Mouse (Mus musculus): ENCODE data around the gene Bcas3. TPM values are rescaled to one million over a fixed set of nuclear protein-coding genes. Genes with fewer than 3 reads are reported as not detected.

Gene Bcas3
- polyA plus RNA-seq, 1 experiment from 2014 or later, result 24.8 TPM

DNA sequence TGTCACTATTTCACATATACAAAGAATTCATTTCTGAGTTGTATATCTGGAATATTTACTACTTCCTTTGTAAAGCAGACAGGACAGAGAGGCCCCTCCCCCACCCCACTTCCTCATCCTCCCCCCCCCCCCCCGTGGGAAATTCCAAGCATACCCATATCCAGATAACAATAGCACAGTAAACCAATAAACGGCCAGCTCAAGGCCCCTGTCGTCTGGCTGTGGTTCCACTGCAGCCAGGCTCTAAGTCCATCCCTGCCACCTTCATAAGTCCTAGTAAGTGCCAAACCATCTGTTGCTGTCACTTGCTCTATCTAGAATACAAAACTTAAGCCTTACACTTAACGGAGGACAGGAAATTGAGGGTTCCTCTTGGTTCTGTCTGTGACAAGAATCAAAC lies 221.5 kb downstream of the Bcas3 start:
- WGBS, result 2% methylated on average over 4 of the region's 4 CpGs
- no peak overlapping the region for H3K4me2 ChIP-seq
- no peaks in the 10 kb centered on the region for H3K27me3 ChIP-seq (replicated peaks; ENCODE audit: control insufficient read depth, insufficient read depth, low read length)
- no peak overlapping the region for H3K4me3 ChIP-seq (ENCODE audit: low read depth, low read length)
- peaks cover 10% of the 10 kb centered on the region; the same call in 1 of the 2 replicates for H3K4me1 ChIP-seq (replicated peaks; ENCODE audit: control insufficient read depth, insufficient read depth, low read length)
- DNase-seq (ENCODE audit: low spot score), result no peak
- no peaks in the 10 kb centered on the region for H3K9me3 ChIP-seq (ENCODE audit: control insufficient read depth, low read length)
- H3K9ac ChIP-seq (ENCODE audit: low read depth, low read length), result no peak overlapping the region
- no peak for ATAC-seq (replicated peaks; ENCODE audit: low FRiP score)
- H3K36me3 ChIP-seq (ENCODE audit: control insufficient read depth, insufficient read depth, low read length), result no peaks in the 10 kb centered on the region
- no peak overlapping the region for H3K27ac ChIP-seq (ENCODE audit: low read depth, low read length)

GRCm38 (mm10) chr11:85577816-85578645 lies 225.1 kb downstream of the Bcas3 start:
- no peaks in the 10 kb centered on the region for H3K9me3 ChIP-seq (ENCODE audit: control insufficient read depth, low read length)
- H3K36me3 ChIP-seq (ENCODE audit: control insufficient read depth, insufficient read depth, low read length), result no peaks in the 10 kb centered on the region
- ATAC-seq (replicated peaks; ENCODE audit: low FRiP score) (no peak), DNase-seq (ENCODE audit: low spot score) (no peak)
- H3K4me1 ChIP-seq (replicated peaks; ENCODE audit: control insufficient read depth, insufficient read depth, low read length), result peaks cover 4% of the 10 kb centered on the region; the same call in 1 of the 2 replicates
- 71% methylated on average over 15 of the region's 15 CpGs for WGBS
- H3K27me3 ChIP-seq (replicated peaks; ENCODE audit: control insufficient read depth, insufficient read depth, low read length), result no peaks in the 10 kb centered on the region
- no peak overlapping the region for H3K4me2 ChIP-seq
- H3K9ac ChIP-seq (ENCODE audit: low read depth, low read length), result no peak overlapping the region
- H3K4me3 ChIP-seq (ENCODE audit: low read depth, low read length), result no peak overlapping the region
- no peak overlapping the region; the same call in 1 of the 2 replicates for H3K27ac ChIP-seq (ENCODE audit: low read depth, low read length)

DNA sequence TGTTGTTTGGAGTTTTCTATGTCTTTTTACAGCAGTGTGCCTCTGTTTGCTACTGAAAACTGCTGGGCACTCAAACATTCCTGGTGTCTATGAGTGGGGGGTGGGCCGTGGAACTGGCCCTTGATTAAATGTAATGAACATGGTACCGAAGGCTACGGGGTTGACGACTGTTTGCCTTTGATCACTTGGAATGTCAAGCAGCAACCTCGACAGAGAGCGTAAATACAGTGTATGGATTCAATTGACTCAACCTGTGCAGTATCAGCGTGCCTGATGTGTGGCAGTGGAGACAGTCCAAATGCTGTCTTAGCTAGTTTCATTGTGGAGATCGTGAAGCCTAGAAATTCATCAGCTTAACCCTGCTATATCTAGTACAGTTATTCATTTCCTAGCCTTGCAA lies 231.1 kb downstream of the Bcas3 start:
- H3K36me3 ChIP-seq (ENCODE audit: control insufficient read depth, insufficient read depth, low read length), result no peaks in the 10 kb centered on the region
- DNase-seq (ENCODE audit: low spot score) (no peak), ATAC-seq (replicated peaks; ENCODE audit: low FRiP score) (no peak)
- no peak overlapping the region for H3K27ac ChIP-seq (ENCODE audit: low read depth, low read length)
- H3K27me3 ChIP-seq (replicated peaks; ENCODE audit: control insufficient read depth, insufficient read depth, low read length), result no peaks in the 10 kb centered on the region
- H3K4me3 ChIP-seq (ENCODE audit: low read depth, low read length), result no peak overlapping the region
- H3K9ac ChIP-seq (ENCODE audit: low read depth, low read length), result no peak overlapping the region
- WGBS, result 61% methylated on average over 8 of the region's 8 CpGs
- no peak overlapping the region for H3K4me2 ChIP-seq
- no peaks in the 10 kb centered on the region for H3K4me1 ChIP-seq (replicated peaks; ENCODE audit: control insufficient read depth, insufficient read depth, low read length)
- no peaks in the 10 kb centered on the region for H3K9me3 ChIP-seq (ENCODE audit: control insufficient read depth, low read length)

- Histone ChIP-seq H3K36me3 (ENCODE audit: control insufficient read depth, insufficient read depth, low read length) (no peaks in the 10 kb centered on the region), H3K9ac (ENCODE audit: low read depth, low read length) (no peak overlapping the region), H3K4me3 (ENCODE audit: low read depth, low read length) (no peak overlapping the region), H3K27ac (ENCODE audit: low read depth, low read length) (no peak overlapping the region), H3K9me3 (ENCODE audit: control insufficient read depth, low read length) (no peaks in the 10 kb centered on the region), H3K27me3 (replicated peaks; ENCODE audit: control insufficient read depth, insufficient read depth, low read length) (no peaks in the 10 kb centered on the region), H3K4me2 (no peak overlapping the region), H3K4me1 (replicated peaks; ENCODE audit: control insufficient read depth, insufficient read depth, low read length) (no peaks in the 10 kb centered on the region)
- DNase-seq (ENCODE audit: low spot score) (no peak), ATAC-seq (replicated peaks; ENCODE audit: low FRiP score) (no peak)
- 79% methylated on average over 3 of the region's 3 CpGs for WGBS
These were observed 240.7 kb downstream of the Bcas3 start for GRCm38 (mm10) chr11:85593636-85594035.

DNA sequence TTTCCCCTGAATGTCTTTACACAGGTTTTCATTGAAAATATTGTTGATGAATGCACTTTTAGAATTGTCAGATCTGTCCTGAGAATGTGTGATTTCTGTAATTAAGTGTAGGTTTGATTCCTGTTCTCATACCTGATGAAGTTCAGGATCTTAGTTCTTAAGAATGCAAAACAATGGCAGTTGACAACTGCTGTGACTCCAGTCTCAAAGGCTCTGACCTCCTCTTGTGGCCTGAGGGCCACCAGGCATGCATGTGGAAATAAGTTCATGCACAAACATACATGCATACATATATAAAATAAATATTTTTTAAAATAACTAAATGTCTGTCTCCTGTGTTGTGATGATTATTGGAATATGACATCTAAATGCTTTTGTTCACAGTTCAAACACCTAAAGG lies 246.3 kb downstream of the Bcas3 start:
- ATAC-seq (replicated peaks; ENCODE audit: low FRiP score), result no peak

DNA sequence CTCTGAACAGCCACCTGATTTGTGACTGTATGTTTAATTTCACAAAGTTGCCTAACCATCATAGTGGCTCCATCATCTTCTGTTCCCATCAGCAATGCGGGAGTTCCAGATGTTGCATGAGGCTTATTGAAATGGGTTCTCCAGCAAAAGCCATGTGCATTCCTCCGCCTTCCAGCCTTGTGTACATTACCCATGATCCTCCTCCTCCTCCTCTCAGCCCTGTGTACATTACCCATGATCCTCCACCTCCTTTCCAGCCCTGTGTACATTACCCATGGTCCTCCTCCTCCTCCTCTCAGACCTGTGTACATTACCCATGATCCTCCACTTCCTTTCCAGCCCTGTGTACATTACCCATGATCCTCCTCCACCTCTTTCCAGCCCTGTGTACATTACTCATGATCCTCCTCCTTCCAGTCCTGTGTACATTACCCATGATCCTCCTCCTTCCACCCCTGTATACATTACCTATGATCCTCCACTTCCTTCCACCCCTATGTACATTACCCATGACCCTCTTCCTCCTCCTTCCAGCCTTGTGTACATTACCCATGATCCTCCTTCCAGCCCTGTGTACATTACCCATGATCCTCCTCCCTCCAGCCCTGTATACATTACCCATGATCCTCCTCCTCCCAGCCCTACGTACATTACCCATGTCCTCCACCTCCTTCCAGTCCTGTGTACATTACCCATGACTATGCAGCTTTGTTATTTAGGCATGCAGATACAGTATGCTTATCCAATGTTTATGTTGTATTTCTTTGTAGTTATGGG lies 250.8 kb downstream of the Bcas3 start:
- 87% methylated on average over 3 of the region's 3 CpGs for WGBS
- Histone ChIP-seq H3K27me3 (replicated peaks; ENCODE audit: control insufficient read depth, insufficient read depth, low read length) (no peaks in the 10 kb centered on the region), H3K27ac (ENCODE audit: low read depth, low read length) (no peak overlapping the region), H3K36me3 (ENCODE audit: control insufficient read depth, insufficient read depth, low read length) (no peaks in the 10 kb centered on the region), H3K4me3 (ENCODE audit: low read depth, low read length) (no peak overlapping the region), H3K9me3 (ENCODE audit: control insufficient read depth, low read length) (no peaks in the 10 kb centered on the region), H3K4me2 (no peak overlapping the region), H3K4me1 (replicated peaks; ENCODE audit: control insufficient read depth, insufficient read depth, low read length) (no peaks in the 10 kb centered on the region), H3K9ac (ENCODE audit: low read depth, low read length) (no peak overlapping the region)
- DNase-seq (ENCODE audit: low spot score) (no peak), ATAC-seq (replicated peaks; ENCODE audit: low FRiP score) (no peak; the same call in 1 of the 2 replicates)

More for the DNA sequence above, 246.3 kb downstream of the Bcas3 start:
- Histone ChIP-seq H3K4me3 (ENCODE audit: low read depth, low read length) (no peak overlapping the region), H3K4me1 (replicated peaks; ENCODE audit: control insufficient read depth, insufficient read depth, low read length) (no peaks in the 10 kb centered on the region), H3K36me3 (ENCODE audit: control insufficient read depth, insufficient read depth, low read length) (no peaks in the 10 kb centered on the region), H3K9ac (ENCODE audit: low read depth, low read length) (no peak overlapping the region), H3K27ac (ENCODE audit: low read depth, low read length) (no peak overlapping the region), H3K27me3 (replicated peaks; ENCODE audit: control insufficient read depth, insufficient read depth, low read length) (no peaks in the 10 kb centered on the region), H3K4me2 (no peak overlapping the region), H3K9me3 (ENCODE audit: control insufficient read depth, low read length) (no peaks in the 10 kb centered on the region)
- DNase-seq (ENCODE audit: low spot score), result no peak

- Histone ChIP-seq H3K36me3 (ENCODE audit: control insufficient read depth, insufficient read depth, low read length) (no peaks in the 10 kb centered on the region), H3K4me3 (ENCODE audit: low read depth, low read length) (no peak overlapping the region), H3K4me2 (no peak overlapping the region), H3K4me1 (replicated peaks; ENCODE audit: control insufficient read depth, insufficient read depth, low read length) (no peaks in the 10 kb centered on the region), H3K9me3 (ENCODE audit: control insufficient read depth, low read length) (no peaks in the 10 kb centered on the region), H3K9ac (ENCODE audit: low read depth, low read length) (no peak overlapping the region), H3K27me3 (replicated peaks; ENCODE audit: control insufficient read depth, insufficient read depth, low read length) (no peaks in the 10 kb centered on the region), H3K27ac (ENCODE audit: low read depth, low read length) (no peak overlapping the region)
- DNase-seq (ENCODE audit: low spot score) (no peak), ATAC-seq (replicated peaks; ENCODE audit: low FRiP score) (no peak)
- 65% methylated on average over 5 of the region's 5 CpGs for WGBS
These were observed 256.5 kb downstream of the Bcas3 start for GRCm38 (mm10) chr11:85609303-85609940.

DNA sequence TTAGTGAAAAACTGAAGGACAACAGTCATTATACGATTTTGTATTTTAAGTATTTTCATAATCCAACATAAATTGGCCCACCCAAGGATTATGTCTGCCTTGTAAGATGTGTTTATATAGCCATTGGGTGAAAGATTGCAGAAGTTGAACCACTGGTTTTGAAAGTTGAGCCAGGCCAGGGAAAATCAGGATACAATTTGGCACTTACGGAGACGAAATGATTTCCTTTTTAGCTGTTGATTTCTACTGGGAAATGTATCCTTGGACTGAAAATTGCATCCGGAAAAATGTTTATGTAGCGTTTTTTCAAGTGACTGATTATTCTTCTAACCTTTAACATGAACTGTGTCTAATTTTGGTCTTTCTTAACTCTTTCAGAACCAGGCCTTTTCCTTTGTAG lies 260.1 kb downstream of the Bcas3 start:
- Histone ChIP-seq H3K36me3 (ENCODE audit: control insufficient read depth, insufficient read depth, low read length) (no peaks in the 10 kb centered on the region), H3K27ac (ENCODE audit: low read depth, low read length) (no peak overlapping the region), H3K9me3 (ENCODE audit: control insufficient read depth, low read length) (no peaks in the 10 kb centered on the region), H3K4me3 (ENCODE audit: low read depth, low read length) (no peak overlapping the region), H3K4me2 (no peak overlapping the region), H3K27me3 (replicated peaks; ENCODE audit: control insufficient read depth, insufficient read depth, low read length) (no peaks in the 10 kb centered on the region), H3K9ac (ENCODE audit: low read depth, low read length) (no peak overlapping the region), H3K4me1 (replicated peaks; ENCODE audit: control insufficient read depth, insufficient read depth, low read length) (no peaks in the 10 kb centered on the region)
- ATAC-seq (replicated peaks; ENCODE audit: low FRiP score), result no peak
- no peak for DNase-seq (ENCODE audit: low spot score)
- WGBS, result 65% methylated on average over 5 of the region's 5 CpGs
